Mouse (Mus musculus) neural tube, embryonic 12.5 days (tissue): Measurements from ENCODE around the gene Notum. TPM values are rescaled to one million over a fixed set of nuclear protein-coding genes. Genes with fewer than 3 reads are reported as not detected.

Experiments used
- ATAC-seq: fragments of 200-750 bp; cut with Nextera tagmentation; 2 replicates; pipeline ENCODE4 v1.8.0; 2017; ENCODE audit warnings: low read depth, mild to moderate bottlenecking, moderate TSS enrichment, moderate library complexity; ENCODE audit not compliant: low FRiP score
- H3K27ac ChIP-seq: fragments of 300-500 bp; sonication (generic); 2 replicates; pipeline ENCODE4 v1.5.1; 2016
- H3K27me3 ChIP-seq: fragments of 300-500 bp; sonication (generic); replicated peaks from 2 replicates; pipeline ENCODE4 v1.6.1; 2016; ENCODE audit warnings: mild to moderate bottlenecking
- H3K36me3 ChIP-seq: fragments of 300-500 bp; sonication (generic); 2 replicates; pipeline ENCODE4 v1.6.1; 2016; ENCODE audit warnings: mild to moderate bottlenecking
- H3K4me1 ChIP-seq: fragments of 300-500 bp; sonication (generic); 2 replicates; pipeline ENCODE4 v1.6.1; 2016
- H3K4me2 ChIP-seq: fragments of 300-500 bp; sonication (generic); replicated peaks from 2 replicates; pipeline ENCODE4 v1.6.1; 2016; ENCODE audit warnings: mild to moderate bottlenecking
- H3K4me3 ChIP-seq: fragments of 300-500 bp; sonication (generic); 2 replicates; pipeline ENCODE4 v1.5.1; 2016
- H3K9ac ChIP-seq: fragments of 300-500 bp; sonication (generic); 2 replicates; pipeline ENCODE4 v1.6.1; 2016; ENCODE audit warnings: mild to moderate bottlenecking
- H3K9me3 ChIP-seq: fragments of 300-500 bp; sonication (generic); 2 replicates; pipeline ENCODE4 v1.6.1; 2016; ENCODE audit warnings: mild to moderate bottlenecking
- WGBS: fragments of 180-500 bp; shearing (Covaris S2); methylation state at CpG from one replicate; pipeline ENCODE4 v1.1.7; 2016; 5-methylcytosine and 5-hydroxymethylcytosine counted together
- polyA plus RNA-seq: library from polyadenylated mRNA; unstranded; fragments of >200 nt; fragmentation: Nextera tagmentation; extraction: Ambion mirVana; gene quantifications from 2 replicates; pipeline ENCODE4 v1.2.1, GENCODE M21; 2016

Gene Notum
- polyA plus RNA-seq, 1 experiment from 2014 or later = 3.4 TPM

DNA sequence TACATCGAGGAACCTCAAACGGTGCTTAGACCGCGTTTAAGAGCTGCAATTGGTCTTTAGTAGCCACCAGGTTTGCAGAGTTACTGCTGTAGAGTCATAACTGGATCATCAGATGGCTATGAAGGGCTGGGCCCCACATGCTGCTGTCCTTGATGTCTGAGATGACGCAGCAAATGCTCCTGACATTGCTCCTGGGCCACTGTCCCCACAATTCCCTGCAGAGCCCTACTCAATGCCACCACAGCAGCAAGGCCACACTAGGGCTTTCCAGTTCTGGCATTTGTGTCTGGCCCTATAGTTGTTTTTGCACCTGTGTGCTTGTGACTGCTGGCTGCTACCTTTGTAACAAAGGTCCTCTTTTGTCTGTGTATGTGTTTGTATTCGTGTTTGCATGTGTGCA is 38.2 kb downstream of the Notum start:
- H3K4me1 ChIP-seq = peaks cover 15% of the 10 kb centered on the region
- H3K4me2 ChIP-seq = no peak overlapping the region
- no peak overlapping the region for H3K9ac ChIP-seq
- no peak for ATAC-seq
- WGBS = 91% methylated on average over 6 of the region's 6 CpGs
- no peaks in the 10 kb centered on the region for H3K9me3 ChIP-seq
- H3K27ac ChIP-seq = no peak overlapping the region
- H3K27me3 ChIP-seq = no peaks in the 10 kb centered on the region
- no peak overlapping the region for H3K4me3 ChIP-seq
- H3K36me3 ChIP-seq = peaks cover 65% of the 10 kb centered on the region

DNA sequence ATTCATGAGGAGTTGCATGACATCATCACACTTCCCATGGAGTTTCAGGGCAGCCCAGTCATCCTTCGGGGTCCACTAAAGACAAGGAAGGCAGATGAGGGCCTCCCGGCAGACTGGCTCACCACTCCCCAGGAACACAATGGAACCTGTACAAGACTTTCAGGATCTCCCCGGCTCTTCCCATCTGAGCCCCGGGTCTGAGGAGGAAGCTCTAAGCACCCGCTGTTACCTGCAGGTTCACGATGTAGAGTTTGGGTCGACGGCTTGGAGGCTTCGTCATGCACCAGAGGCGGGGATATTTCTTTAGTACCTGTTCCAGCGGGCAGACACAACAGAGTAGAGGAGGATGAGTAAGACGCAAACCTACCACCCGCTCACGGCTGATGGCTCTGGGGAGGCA is 40.8 kb downstream of the Notum start:
- H3K4me3 ChIP-seq = no peak overlapping the region
- no peaks in the 10 kb centered on the region for H3K27me3 ChIP-seq
- peaks cover 26% of the 10 kb centered on the region for H3K4me1 ChIP-seq
- H3K9ac ChIP-seq = no peak overlapping the region
- 94% methylated on average over 14 of the region's 14 CpGs for whole genome bisulfite sequencing
- no peak for ATAC-seq
- no peak overlapping the region for H3K4me2 ChIP-seq
- H3K36me3 ChIP-seq = peaks cover 57% of the 10 kb centered on the region
- H3K9me3 ChIP-seq = no peaks in the 10 kb centered on the region
- H3K27ac ChIP-seq = no peak overlapping the region

DNA sequence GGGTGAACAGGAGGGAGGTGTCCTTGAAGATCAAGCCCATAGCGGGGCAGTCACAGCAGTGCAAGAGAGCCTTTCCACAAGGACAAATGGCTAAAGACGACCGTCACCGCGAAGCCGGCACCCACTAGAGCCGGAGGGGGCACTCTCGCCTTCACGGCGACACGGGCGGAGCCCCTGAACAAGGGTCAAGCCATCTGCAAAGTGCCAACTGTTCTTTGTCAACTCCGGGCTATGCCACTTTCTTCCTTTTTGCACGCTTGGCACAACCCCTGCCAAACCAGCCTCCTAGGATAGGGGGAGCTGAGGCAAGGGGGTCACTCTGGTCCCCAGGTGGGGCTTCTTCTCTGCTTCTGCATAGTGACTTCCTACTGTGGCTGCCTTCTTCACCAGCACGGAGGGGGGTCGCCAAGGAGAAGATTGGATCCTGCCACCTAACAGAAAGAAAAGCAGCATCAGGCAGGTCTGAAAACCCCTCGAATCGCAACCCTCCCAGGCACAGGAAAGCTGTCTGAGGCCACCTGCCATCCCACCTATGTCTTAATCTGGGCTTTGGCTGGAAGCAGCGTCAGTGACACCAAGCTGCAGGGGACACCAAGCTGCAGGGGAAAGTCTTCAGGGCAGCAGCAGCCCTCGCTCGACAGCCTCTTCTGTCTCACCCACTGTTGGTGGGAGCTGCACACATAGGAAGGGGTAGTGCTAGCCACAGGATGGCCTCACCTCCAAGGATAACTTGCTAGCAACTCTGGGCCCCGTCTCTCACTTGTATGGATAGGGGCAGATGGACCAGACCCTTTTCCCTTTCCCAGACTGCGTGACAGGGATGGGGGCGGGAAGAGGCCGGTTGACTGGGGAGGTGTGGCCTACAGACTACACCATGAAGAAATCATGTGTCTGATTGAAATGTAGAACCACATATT is 42.1 kb downstream of the Notum start:
- Histone ChIP-seq H3K27ac (no peak overlapping the region), H3K27me3 (no peaks in the 10 kb centered on the region), H3K9ac (no peak overlapping the region), H3K4me2 (peak overlapping the region; percentile 85), H3K9me3 (no peaks in the 10 kb centered on the region), H3K4me1 (peaks cover 20% of the 10 kb centered on the region), H3K36me3 (peaks cover 66% of the 10 kb centered on the region), H3K4me3 (no peak overlapping the region)
- ATAC-seq = no peak
- WGBS = 94% methylated on average over 25 of the region's 25 CpGs

DNA sequence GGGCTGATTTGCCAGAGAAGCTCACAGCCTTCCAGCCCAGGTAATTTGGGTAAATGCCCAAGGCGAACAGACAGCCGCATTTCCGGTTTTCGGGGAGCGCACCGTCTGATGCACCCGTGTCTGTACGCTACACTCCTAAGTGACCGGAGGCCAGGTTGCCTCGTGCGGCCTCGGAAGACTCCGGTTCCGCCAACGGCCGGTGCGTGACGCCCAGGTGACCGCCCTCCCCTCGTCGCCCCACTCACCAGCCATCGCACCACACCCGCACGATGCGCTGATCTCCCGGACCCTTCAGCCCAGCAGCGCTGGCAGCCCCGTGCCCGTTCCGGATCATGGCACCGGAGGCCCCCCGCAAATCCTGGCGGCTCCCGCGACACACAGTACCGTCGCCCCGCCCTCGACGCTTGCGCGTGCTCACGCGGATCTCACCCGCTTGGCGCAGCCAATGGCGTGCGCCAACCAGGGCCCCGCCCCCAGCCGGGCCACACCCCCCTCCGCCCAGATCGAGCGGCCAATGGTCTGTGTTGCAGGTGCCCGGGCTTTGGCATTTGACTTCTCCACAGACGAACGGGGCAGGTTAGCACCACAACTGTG is 43.4 kb downstream of the Notum start, which contains the start of gene Pcyt2:
Gene Pcyt2 (minus strand): TSS at position 418 of the 594 bp plus-strand sequence.
- H3K9ac ChIP-seq = peak within 1 kb of the TSS; percentile 78
- H3K36me3 ChIP-seq = peaks cover 69% of the 10 kb centered on the region
- WGBS = under 1% methylated on average over 56 of the region's 56 CpGs
- peak within 1 kb of the TSS; percentile 46; the same call in 1 of the 2 replicates for H3K27ac ChIP-seq
- peak within 1 kb of the TSS; percentile 85 for H3K4me2 ChIP-seq
- H3K4me1 ChIP-seq = peaks cover 16% of the 10 kb centered on the region
- H3K9me3 ChIP-seq = no peaks in the 10 kb centered on the region
- no peaks in the 10 kb centered on the region for H3K27me3 ChIP-seq
- H3K4me3 ChIP-seq = peak within 1 kb of the TSS; percentile 72
- ATAC-seq = peak; percentile 92

DNA sequence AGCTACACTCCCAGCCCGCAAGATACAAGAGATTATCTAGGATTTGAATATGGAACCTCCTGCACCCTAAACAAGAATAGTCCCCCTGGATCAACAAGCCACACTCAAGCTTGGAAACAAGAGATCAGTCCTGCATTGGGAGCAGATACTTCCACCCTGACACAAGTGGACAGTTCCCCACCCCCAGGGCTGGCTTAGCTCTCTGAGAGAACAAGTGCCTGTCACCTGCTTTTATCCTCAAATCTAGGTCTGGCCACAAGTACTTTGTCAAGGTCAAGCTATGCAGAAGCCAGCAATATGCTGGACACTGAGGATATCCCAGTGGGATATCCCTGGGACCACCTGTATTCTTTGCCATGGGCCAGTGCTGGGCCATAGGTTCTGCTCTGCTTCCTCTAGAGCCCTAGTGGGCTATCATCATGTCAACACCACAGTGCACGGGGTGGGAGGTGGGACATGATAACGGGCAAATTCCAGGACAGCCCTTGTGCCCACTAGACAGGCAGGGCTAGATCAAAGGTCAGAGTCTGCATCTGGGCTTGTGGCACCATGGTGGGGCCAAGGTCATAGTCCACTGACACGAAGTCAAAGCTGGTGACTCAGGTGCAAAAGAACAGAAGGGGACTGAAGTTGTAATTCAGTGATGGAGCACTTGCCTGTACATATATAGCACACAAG is 44.2 kb downstream of the Notum start:
- Histone ChIP-seq H3K9ac (peak overlapping the region; percentile 78), H3K27ac (no peak overlapping the region), H3K4me3 (peak overlapping the region; percentile 72), H3K36me3 (peaks cover 69% of the 10 kb centered on the region), H3K4me2 (peak overlapping the region; percentile 85), H3K9me3 (no peaks in the 10 kb centered on the region), H3K27me3 (no peaks in the 10 kb centered on the region), H3K4me1 (peaks cover 16% of the 10 kb centered on the region)
- ATAC-seq = no peak
- WGBS = 51% methylated on average over 4 of the region's 4 CpGs

DNA sequence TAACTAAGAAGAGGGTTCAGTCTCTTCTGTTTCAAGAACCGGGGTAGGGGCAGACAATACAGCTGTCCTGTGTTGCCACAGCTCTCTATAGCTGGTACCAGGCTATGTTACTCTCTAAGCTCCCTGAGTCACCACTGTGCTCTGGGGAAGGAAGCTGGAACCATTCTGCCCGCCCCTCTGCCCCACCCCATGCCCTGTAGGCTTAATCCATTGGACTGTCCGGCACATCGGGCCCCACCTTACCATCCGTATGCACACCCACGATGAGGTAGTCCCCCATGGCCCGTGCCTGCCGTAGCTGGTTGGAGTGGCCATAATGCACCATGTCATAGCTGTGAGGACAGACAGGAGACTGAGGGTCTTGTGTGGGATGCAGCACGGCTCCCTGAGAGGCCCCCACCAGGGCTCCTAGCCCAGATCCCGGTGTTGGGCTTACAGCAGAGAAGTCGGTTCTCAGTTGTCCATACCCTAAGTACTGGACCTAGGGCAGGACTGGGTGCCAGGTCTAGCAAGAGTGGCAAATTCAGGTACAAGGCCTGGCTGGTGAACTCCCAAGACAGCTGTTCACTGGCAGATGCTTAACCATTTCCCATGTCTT is 45.3 kb downstream of the Notum start:
- Histone ChIP-seq H3K27me3 (no peaks in the 10 kb centered on the region), H3K4me3 (no peak overlapping the region), H3K4me2 (no peak overlapping the region), H3K27ac (no peak overlapping the region), H3K9me3 (no peaks in the 10 kb centered on the region), H3K9ac (no peak overlapping the region), H3K4me1 (peaks cover 16% of the 10 kb centered on the region), H3K36me3 (peaks cover 73% of the 10 kb centered on the region)
- no peak for ATAC-seq
- WGBS = 92% methylated on average over 11 of the region's 11 CpGs

DNA sequence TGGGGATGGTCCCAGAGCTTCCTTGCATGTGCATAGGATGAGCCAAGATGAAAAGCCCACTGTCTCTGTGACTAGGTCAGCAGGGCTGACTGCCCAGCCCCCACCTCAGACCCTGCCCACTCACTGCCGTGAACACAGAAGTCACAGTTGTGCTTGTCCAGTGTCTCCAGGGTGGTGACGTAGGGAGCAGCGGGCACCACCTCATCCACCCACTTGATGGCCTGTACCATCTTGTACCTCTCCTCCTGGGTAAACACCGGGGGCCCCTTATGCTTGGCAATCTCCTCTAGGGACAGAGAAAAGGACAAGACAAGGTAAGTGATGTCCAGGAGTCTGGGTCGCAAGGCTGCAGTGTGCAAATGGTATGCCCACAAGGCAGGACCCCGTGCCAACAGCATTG is 45.8 kb downstream of the Notum start:
- H3K36me3 ChIP-seq = peaks cover 72% of the 10 kb centered on the region
- WGBS = 94% methylated on average over 6 of the region's 6 CpGs
- H3K4me1 ChIP-seq = peaks cover 16% of the 10 kb centered on the region
- no peaks in the 10 kb centered on the region for H3K27me3 ChIP-seq
- H3K4me2 ChIP-seq = no peak overlapping the region
- no peak overlapping the region for H3K4me3 ChIP-seq
- no peak overlapping the region for H3K9ac ChIP-seq
- ATAC-seq = no peak
- H3K9me3 ChIP-seq = no peaks in the 10 kb centered on the region
- no peak overlapping the region for H3K27ac ChIP-seq

DNA sequence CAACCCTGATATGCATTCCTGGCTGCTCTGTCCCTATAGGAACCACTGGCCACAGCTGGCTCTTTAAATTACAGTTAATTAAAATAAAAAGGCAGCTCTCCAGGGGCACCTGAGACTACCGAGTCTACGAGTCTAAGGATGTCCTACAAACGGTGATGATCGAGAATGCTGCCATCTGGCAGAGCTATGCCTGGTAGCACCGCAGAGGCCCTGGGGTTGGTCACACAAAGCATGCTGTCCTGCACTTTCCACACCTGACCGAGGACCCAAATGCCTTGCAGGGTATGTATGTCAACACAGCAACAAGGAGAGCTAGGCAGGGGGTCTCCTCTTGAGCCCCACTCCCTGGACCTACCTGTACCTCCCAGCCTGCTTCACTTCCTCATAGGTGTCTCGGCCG is 47.0 kb downstream of the Notum start:
- Histone ChIP-seq H3K9me3 (no peaks in the 10 kb centered on the region), H3K27ac (no peak overlapping the region), H3K4me3 (no peak overlapping the region), H3K36me3 (peaks cover 70% of the 10 kb centered on the region), H3K4me1 (peaks cover 22% of the 10 kb centered on the region), H3K27me3 (peaks cover 6% of the 10 kb centered on the region; the same call in 1 of the 2 replicates), H3K9ac (no peak overlapping the region), H3K4me2 (no peak overlapping the region)
- WGBS = 77% methylated on average over 8 of the region's 8 CpGs
- ATAC-seq = no peak

DNA sequence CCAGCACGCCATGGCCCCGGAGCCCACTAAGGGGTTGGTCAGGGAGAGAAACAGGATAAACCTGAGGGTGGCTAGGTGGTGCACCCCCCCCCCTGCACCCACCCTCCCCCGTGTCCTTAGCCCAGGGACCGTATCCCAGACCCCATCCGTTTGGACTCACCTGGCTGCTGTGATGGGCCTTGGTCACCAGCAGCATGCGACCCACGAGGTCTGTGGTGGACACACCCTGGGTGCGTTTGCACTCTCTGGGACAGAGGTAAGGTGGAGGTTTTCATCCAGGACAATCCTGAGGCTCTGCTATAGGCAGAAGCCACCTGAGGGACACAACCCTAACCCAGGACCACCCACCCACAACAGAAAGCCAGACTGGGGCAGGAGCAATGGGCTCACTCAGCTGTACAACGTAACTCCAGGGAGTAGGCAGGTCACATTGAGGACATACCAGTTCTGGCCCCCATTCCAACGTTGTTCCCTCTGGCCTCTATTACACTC is 47.4 kb downstream of the Notum start:
- no peak for ATAC-seq
- Histone ChIP-seq H3K27ac (no peak overlapping the region), H3K4me2 (no peak overlapping the region), H3K9ac (no peak overlapping the region), H3K9me3 (no peaks in the 10 kb centered on the region), H3K4me3 (no peak overlapping the region), H3K27me3 (peaks cover 7% of the 10 kb centered on the region; the same call in 1 of the 2 replicates), H3K36me3 (peaks cover 66% of the 10 kb centered on the region), H3K4me1 (peaks cover 27% of the 10 kb centered on the region)
- whole genome bisulfite sequencing = 91% methylated on average over 10 of the region's 10 CpGs

DNA sequence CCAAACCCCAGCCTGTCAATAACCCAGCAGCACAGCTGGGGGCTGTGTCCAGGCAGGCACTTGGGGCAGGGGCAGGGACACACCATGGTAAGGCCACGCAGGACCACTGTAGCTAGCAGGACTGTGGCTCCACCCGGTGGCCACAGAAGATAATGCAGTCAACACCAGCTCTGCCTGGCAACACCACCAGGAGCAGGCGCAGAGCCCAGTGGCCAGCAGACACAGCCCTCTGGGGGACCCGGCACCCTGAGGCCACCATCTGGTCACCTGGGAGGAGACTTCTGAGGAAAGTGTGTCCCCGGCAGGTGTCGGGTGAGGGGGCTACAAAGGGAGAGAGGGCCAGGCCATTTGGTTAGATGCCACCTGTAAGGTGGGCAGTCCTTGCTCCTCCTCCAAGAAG is 48.2 kb downstream of the Notum start:
- H3K36me3 ChIP-seq = peaks cover 59% of the 10 kb centered on the region
- H3K4me2 ChIP-seq = no peak overlapping the region
- peaks cover 32% of the 10 kb centered on the region for H3K4me1 ChIP-seq
- no peak overlapping the region for H3K9ac ChIP-seq
- no peaks in the 10 kb centered on the region for H3K9me3 ChIP-seq
- no peak overlapping the region for H3K4me3 ChIP-seq
- ATAC-seq = no peak
- H3K27me3 ChIP-seq = peaks cover 13% of the 10 kb centered on the region; the same call in 1 of the 2 replicates
- H3K27ac ChIP-seq = no peak overlapping the region
- 55% methylated on average over 6 of the region's 6 CpGs for WGBS

DNA sequence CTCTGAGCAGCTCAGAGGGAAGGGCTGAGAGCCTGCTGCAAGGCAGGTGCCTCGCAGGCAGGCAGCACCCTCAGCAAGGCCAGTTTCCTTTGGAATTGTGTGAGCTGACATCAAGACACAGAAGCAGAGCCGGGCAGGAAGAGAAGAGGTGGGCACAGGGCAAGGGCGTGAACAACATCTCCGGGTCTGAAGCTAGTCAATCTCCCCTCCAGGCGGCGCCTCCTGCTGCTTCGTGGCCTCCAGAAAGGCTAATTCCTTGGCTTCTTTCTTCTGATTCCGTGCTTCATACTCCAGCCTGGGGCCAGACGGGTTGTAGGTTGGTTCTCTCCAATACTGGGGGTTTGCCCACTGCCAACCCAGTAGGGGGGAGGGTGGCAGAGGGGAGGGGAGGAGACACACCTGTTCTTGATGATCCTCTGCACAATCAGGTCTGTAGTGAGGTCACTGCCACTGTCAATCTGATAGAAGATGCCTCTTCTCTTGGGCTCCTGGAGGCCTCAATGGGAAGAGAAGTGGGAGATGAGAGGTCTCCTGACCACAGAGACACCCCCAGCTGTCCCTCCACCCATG is 50.4 kb downstream of the Notum start:
- Histone ChIP-seq H3K9ac (no peak overlapping the region), H3K9me3 (no peaks in the 10 kb centered on the region), H3K27ac (no peak overlapping the region), H3K4me2 (no peak overlapping the region), H3K4me3 (no peak overlapping the region), H3K36me3 (peaks cover 66% of the 10 kb centered on the region), H3K27me3 (peaks cover 22% of the 10 kb centered on the region), H3K4me1 (peaks cover 16% of the 10 kb centered on the region)
- WGBS = 83% methylated on average over 9 of the region's 9 CpGs
- ATAC-seq = no peak
